Mouse (Mus musculus): ENCODE measurements at regions not wholly inside any gene's neighbourhood (a gene's known extent, or its start where the extent isn't known, plus 50 kb on each side); places are given as distances from the start of the nearest gene placed in this dataset.

DNA sequence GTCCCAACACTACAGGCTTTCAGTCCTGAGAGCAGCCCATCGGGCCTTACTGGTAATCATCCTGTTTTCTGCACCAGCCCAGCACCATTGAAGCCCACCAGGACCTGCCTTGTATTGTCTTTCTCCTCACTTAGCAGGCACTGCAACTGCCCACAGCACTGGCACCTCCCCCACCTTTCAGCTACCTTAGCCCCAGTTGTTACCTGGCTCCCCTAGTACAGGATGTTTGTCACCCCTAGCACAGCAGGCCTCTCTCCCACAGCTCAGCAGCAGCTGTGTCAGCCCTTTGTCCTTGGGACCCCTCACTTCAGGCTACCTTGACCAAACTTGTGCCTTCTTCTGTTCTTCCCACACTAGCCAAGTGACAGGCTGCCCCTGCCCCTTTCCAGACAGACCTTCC lies 53.6 kb upstream of the Ret start:
- ATAC-seq (ENCODE audit: low read depth) = no peak
- Histone ChIP-seq H3K27me3 (ENCODE audit: control insufficient read depth, insufficient read depth, low read depth, low read length) (no peaks in the 10 kb centered on the region), H3K9me3 (ENCODE audit: control insufficient read depth, low read length) (no peaks in the 10 kb centered on the region), H3K9ac (ENCODE audit: low read length) (no peak overlapping the region), H3K27ac (ENCODE audit: low read length) (no peak overlapping the region), H3K4me1 (replicated peaks; ENCODE audit: control insufficient read depth, insufficient read depth, low read length) (no peaks in the 10 kb centered on the region), H3K36me3 (ENCODE audit: control insufficient read depth, insufficient read depth, low read length) (no peaks in the 10 kb centered on the region), H3K4me3 (ENCODE audit: low read length) (no peak overlapping the region), H3K4me2 (ENCODE audit: low read depth, low read length) (no peak overlapping the region)
- 46% methylated on average over 1 of the region's 1 CpGs for WGBS

- Histone ChIP-seq H3K27ac (ENCODE audit: low read length) (no peak overlapping the region), H3K9ac (ENCODE audit: low read length) (no peak overlapping the region), H3K9me3 (ENCODE audit: control insufficient read depth, low read length) (no peaks in the 10 kb centered on the region), H3K27me3 (ENCODE audit: control insufficient read depth, insufficient read depth, low read depth, low read length) (no peaks in the 10 kb centered on the region), H3K36me3 (ENCODE audit: control insufficient read depth, insufficient read depth, low read length) (no peaks in the 10 kb centered on the region), H3K4me1 (replicated peaks; ENCODE audit: control insufficient read depth, insufficient read depth, low read length) (no peaks in the 10 kb centered on the region), H3K4me2 (ENCODE audit: low read depth, low read length) (no peak overlapping the region), H3K4me3 (ENCODE audit: low read length) (no peak overlapping the region)
- ATAC-seq (ENCODE audit: low read depth) = no peak
- WGBS = 77% methylated on average over 6 of the region's 6 CpGs
Observed at GRCm38 (mm10) chr6:118250006-118250405, 52.5 kb upstream of the Ret start.
